Mouse (Mus musculus): ENCODE measurements around the gene Stat2. TPM values are rescaled to one million over a fixed set of nuclear protein-coding genes. Genes with fewer than 3 reads are reported as not detected.
"Not testable (repeated sequence)": the region's sequence is repeated elsewhere in the genome, so short reads cannot be mapped to it uniquely, and the experiment has no call there.

Stat2 gene
- polyA plus RNA-seq, 1 experiment from 2014 or later = 23.1 TPM

DNA sequence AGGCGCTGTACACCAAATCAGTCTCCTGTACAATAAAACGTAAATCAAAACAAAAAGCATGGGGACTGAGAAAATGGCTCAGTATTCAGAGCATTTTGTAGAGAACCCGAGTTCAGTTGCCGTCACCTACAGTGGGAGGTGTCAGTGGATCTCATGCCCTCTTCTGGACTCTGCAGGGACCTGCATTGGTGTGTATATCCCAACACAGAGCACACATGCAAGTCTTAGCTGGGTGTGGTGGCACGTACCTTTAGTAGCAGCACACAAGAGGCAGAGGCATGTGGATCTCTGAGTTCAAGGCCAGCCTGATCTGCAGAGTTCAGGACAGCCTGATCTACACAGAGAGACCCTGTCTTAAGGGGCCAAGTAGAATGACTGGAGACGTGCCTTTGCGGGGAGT lies 39.3 kb downstream of the Stat2 start:
- no peak overlapping the region for H3K4me3 ChIP-seq
- H3K9ac ChIP-seq = no peak overlapping the region
- H3K9me3 ChIP-seq (replicated peaks) = no peaks in the 10 kb centered on the region
- no peak for ATAC-seq (ENCODE audit: low FRiP score)
- H3K36me3 ChIP-seq = peaks cover 58% of the 10 kb centered on the region
- H3K4me1 ChIP-seq = peaks cover under 1% of the 10 kb centered on the region; the same call in 1 of the 2 replicates
- H3K27ac ChIP-seq = 0 out of 2 replicates have a peak overlapping the region, but pooled peaks have one; percentile 30
- no peak overlapping the region for H3K4me2 ChIP-seq (replicated peaks)
- 91% methylated on average over 7 of the region's 7 CpGs for WGBS
- H3K27me3 ChIP-seq = no peaks in the 10 kb centered on the region

DNA sequence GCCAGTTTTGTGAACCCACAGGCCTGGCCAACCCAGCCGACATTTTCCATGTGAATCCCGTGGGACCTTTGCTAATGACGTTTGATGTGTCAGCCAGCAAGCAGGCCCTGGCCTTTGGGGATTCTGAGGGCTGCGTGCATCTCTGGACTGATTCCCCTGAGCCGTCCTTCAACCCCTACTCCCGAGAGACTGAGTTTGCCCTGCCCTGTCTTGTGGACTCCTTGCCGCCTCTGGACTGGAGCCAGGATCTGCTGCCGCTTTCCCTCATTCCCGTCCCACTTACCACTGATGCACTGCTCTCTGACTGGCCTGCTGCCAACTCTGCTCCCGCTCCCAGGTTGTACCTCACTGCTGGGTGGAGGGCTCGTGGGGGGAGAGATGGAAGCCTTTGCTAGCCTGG lies 39.8 kb downstream of the Stat2 start:
- H3K36me3 ChIP-seq = peaks cover 63% of the 10 kb centered on the region
- no peak for ATAC-seq (ENCODE audit: low FRiP score)
- 75% methylated on average over 11 of the region's 11 CpGs for WGBS
- H3K4me3 ChIP-seq = no peak overlapping the region
- H3K9ac ChIP-seq = no peak overlapping the region
- peak overlapping the region; percentile 30; the same call in 1 of the 2 replicates for H3K27ac ChIP-seq
- no peaks in the 10 kb centered on the region for H3K9me3 ChIP-seq (replicated peaks)
- no peak overlapping the region for H3K4me2 ChIP-seq (replicated peaks)
- no peaks in the 10 kb centered on the region for H3K4me1 ChIP-seq
- H3K27me3 ChIP-seq = no peaks in the 10 kb centered on the region

DNA sequence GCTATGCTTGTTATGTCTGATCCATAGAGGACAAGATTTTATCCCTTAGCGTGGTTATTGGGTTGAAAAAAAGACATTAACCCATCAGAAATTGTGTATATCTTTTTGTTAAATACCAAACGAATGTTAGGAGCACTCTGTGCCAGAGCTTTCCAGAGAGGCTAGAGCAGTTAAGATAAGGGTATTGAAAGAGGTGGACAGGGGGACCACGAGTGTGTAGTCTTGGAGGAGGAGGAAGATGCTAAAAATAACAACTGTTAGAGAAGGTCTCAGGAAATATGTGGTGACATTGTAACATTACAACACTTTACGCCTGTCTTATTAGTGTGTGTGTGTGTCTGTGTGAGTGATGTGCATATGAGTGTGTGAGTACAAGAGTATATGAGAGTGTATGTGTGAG lies 40.5 kb downstream of the Stat2 start:
- no peak overlapping the region for H3K4me3 ChIP-seq
- H3K9me3 ChIP-seq (replicated peaks) = no peaks in the 10 kb centered on the region
- H3K36me3 ChIP-seq = peaks cover 71% of the 10 kb centered on the region
- ATAC-seq (ENCODE audit: low FRiP score) = no peak
- no peak overlapping the region for H3K9ac ChIP-seq
- H3K4me1 ChIP-seq = no peaks in the 10 kb centered on the region
- 93% methylated on average over 4 of the region's 4 CpGs for WGBS
- no peak overlapping the region for H3K27ac ChIP-seq
- no peaks in the 10 kb centered on the region for H3K27me3 ChIP-seq
- H3K4me2 ChIP-seq (replicated peaks) = no peak overlapping the region

DNA sequence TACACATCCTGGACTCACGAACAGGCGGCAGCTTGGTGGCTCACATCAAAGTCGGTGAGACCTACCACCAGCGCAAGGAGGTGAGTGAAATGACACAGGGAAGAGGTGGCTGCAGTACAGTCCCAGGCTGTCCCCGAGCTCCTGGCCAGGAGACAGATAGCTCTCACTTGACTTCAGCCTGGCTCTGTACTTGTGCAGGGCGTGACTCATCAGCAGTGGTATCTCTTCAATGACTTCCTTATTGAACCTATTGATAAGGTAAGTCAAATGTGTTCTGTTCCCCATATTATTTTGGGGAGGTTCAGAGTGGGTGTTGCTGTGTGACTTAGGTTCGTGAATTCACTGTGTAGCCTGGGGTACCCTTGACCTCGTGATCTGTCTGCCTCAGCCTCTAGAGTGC lies 45.2 kb downstream of the Stat2 start:
- peaks cover 85% of the 10 kb centered on the region for H3K36me3 ChIP-seq
- H3K4me2 ChIP-seq (replicated peaks) = no peak overlapping the region
- WGBS = 91% methylated on average over 8 of the region's 8 CpGs
- no peaks in the 10 kb centered on the region for H3K4me1 ChIP-seq
- H3K27me3 ChIP-seq = no peaks in the 10 kb centered on the region
- no peak overlapping the region for H3K4me3 ChIP-seq
- H3K27ac ChIP-seq = no peak overlapping the region
- no peak for ATAC-seq (ENCODE audit: low FRiP score)
- H3K9ac ChIP-seq = no peak overlapping the region
- H3K9me3 ChIP-seq (replicated peaks) = no peaks in the 10 kb centered on the region

DNA sequence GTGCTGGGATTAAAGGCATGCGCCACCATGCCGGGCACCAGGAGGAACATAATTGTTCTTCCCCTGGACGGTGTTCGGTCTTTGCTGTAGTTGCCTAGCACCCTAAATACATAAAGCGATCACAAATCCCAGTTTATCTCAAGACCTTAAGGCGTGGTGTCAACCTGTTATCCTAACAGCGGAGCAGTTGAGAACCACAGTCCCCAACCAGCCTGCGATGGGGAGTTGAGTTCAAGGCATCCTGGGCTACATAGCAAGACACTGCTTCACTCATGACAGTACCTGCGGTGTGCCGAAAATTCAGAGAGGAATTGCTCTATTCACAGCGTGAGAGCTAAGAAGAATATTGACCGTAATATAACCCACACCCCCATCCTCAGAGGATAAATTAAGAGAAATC lies 51.3 kb downstream of the Stat2 start:
- 61% methylated on average over 12 of the region's 12 CpGs for WGBS
- peak overlapping the region; percentile 45; the same call in 1 of the 2 replicates for H3K9ac ChIP-seq
- peak overlapping the region; percentile 76 for H3K4me2 ChIP-seq (replicated peaks)
- no peak for ATAC-seq (ENCODE audit: low FRiP score)
- H3K4me1 ChIP-seq = peaks cover 17% of the 10 kb centered on the region
- H3K27ac ChIP-seq = peak overlapping the region; percentile 44; the same call in 1 of the 2 replicates
- H3K9me3 ChIP-seq (replicated peaks) = no peaks in the 10 kb centered on the region
- H3K36me3 ChIP-seq = peaks cover 49% of the 10 kb centered on the region
- no peaks in the 10 kb centered on the region for H3K27me3 ChIP-seq
- peak overlapping the region; percentile 60; the same call in 1 of the 2 replicates for H3K4me3 ChIP-seq

DNA sequence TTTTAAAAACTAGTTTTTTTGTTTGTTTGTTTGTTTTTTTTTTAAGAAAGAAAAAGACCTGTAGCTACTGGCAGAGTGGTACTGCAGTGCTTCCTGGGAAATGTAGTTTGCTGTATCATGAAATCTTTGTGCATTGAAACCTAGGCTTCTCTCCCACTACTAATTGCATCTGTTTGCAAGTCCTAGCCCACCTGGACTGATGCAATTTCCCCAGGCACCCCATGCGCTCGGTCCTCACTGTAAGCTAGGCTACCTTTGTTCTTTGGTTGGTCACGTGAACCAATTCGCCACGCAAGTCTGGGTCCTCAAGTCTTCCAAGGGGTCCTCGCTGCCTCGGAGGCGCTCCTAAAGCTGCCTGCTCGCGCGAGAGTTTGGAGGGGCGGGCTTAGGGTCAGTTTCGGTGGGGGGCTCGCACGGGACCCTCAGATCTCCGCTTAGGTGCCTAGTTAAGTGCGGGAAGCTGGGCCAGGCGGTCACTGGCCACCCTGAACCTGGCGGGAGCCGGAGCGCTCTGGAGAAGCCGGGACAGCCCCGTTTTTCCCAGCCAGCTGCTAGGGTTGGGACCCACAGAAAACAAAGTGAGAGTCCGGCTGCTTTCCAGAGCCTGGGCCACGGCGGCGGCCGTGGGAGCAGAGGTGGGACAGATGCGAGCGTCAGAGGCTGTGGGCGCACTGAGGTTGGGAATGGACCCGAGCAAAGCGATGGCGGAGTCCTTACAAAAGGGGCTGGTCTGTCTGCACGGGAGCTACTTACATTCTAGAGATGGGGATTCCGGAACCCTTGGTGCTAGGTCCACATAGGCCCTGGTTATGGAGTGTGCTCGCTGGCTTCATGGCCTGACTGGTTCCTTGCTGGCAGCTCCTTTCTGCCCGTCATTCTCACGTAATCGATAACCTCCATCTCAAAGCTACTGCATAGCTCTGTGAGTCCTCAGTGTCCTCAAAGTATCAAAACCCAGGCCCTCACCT lies 52.1 kb downstream of the Stat2 start, which contains the start of gene Cnpy2:
Cnpy2 (plus strand) TSS at position 319 of the 968 bp plus-strand sequence.
- under 1% methylated on average over 38 of the region's 40 CpGs for WGBS
- Histone ChIP-seq H3K9me3 (replicated peaks) (no peaks in the 10 kb centered on the region), H3K27me3 (no peaks in the 10 kb centered on the region), H3K4me1 (peaks cover 17% of the 10 kb centered on the region), H3K4me2 (replicated peaks) (peak within 1 kb of the TSS; percentile 76), H3K4me3 (peak within 1 kb of the TSS; percentile 60), H3K27ac (peak within 1 kb of the TSS; percentile 95), H3K36me3 (peaks cover 50% of the 10 kb centered on the region), H3K9ac (peak within 1 kb of the TSS; percentile 82)
- peak; percentile 97 for ATAC-seq (ENCODE audit: low FRiP score)

- Histone ChIP-seq H3K4me2 (replicated peaks) (peak overlapping the region; percentile 76), H3K36me3 (peaks cover 50% of the 10 kb centered on the region), H3K9ac (peak overlapping the region; percentile 82), H3K9me3 (replicated peaks) (no peaks in the 10 kb centered on the region), H3K27me3 (no peaks in the 10 kb centered on the region), H3K27ac (peak overlapping the region; percentile 95), H3K4me1 (peaks cover 17% of the 10 kb centered on the region), H3K4me3 (peak overlapping the region; percentile 60)
- WGBS = 87% methylated on average over 8 of the region's 8 CpGs
- ATAC-seq (ENCODE audit: low FRiP score) = no peak
Observed at GRCm38 (mm10) chr10:128323516-128323915, 53.2 kb downstream of the Stat2 start.

DNA sequence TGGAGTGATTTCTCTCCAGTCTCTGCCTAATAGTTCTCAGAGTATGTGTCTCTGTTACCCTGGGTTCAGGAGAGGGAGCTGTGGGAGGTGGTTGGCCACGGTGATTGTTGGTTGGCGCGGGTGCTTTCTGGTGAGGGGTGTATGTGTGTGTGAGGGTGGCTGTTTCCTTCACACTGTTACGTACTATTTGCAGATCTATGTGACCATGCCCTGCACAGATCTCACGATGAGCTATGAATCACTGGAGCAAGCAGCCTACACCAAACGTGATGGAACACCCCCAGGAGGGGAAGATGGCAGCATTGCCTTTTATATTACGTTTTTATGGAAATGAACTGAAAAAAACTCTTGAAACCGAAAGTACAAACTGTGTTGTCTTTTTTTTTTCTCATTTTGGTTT lies 56.5 kb downstream of the Stat2 start:
- Histone ChIP-seq H3K4me3 (no peak overlapping the region), H3K27ac (no peak overlapping the region), H3K9ac (no peak overlapping the region), H3K4me1 (peaks cover 13% of the 10 kb centered on the region), H3K9me3 (replicated peaks) (no peaks in the 10 kb centered on the region), H3K36me3 (peaks cover 44% of the 10 kb centered on the region), H3K4me2 (replicated peaks) (no peak overlapping the region), H3K27me3 (no peaks in the 10 kb centered on the region)
- WGBS = 93% methylated on average over 8 of the region's 8 CpGs
- no peak for ATAC-seq (ENCODE audit: low FRiP score)

GRCm38 (mm10) chr10:128327610-128328009 lies 57.3 kb downstream of the Stat2 start:
- no peak overlapping the region for H3K4me2 ChIP-seq (replicated peaks)
- no peak for ATAC-seq (ENCODE audit: low FRiP score)
- no peak overlapping the region for H3K9ac ChIP-seq
- WGBS = 92% methylated on average over 10 of the region's 10 CpGs
- peaks cover 13% of the 10 kb centered on the region for H3K4me1 ChIP-seq
- no peaks in the 10 kb centered on the region for H3K9me3 ChIP-seq (replicated peaks)
- H3K27me3 ChIP-seq = no peaks in the 10 kb centered on the region
- no peak overlapping the region for H3K4me3 ChIP-seq
- peaks cover 44% of the 10 kb centered on the region for H3K36me3 ChIP-seq
- H3K27ac ChIP-seq = no peak overlapping the region

GRCm38 (mm10) chr10:128332358-128333249 lies 62.2 kb downstream of the Stat2 start:
- WGBS = 82% methylated on average over 6 of the region's 6 CpGs
- not testable (repeated sequence) for ATAC-seq (ENCODE audit: low FRiP score); H3K4me2 ChIP-seq (replicated peaks)

GRCm38 (mm10) chr10:128335582-128335981 lies 65.2 kb downstream of the Stat2 start:
- Histone ChIP-seq H3K27me3 (no peaks in the 10 kb centered on the region), H3K36me3 (no peaks in the 10 kb centered on the region), H3K4me2 (replicated peaks) (no peak overlapping the region), H3K4me1 (peaks cover 21% of the 10 kb centered on the region), H3K27ac (no peak overlapping the region), H3K9ac (no peak overlapping the region), H3K4me3 (no peak overlapping the region), H3K9me3 (replicated peaks) (no peaks in the 10 kb centered on the region)
- WGBS = 3% methylated on average over 4 of the region's 4 CpGs
- no peak for ATAC-seq (ENCODE audit: low FRiP score)

More at GRCm38 (mm10) chr10:128332358-128333249, 62.2 kb downstream of the Stat2 start:
- H3K4me1 ChIP-seq; H3K4me3 ChIP-seq; H3K27ac ChIP-seq; H3K9me3 ChIP-seq (replicated peaks); H3K9ac ChIP-seq; H3K27me3 ChIP-seq: not testable (repeated sequence)
- peaks cover 22% of the 10 kb centered on the region for H3K36me3 ChIP-seq

DNA sequence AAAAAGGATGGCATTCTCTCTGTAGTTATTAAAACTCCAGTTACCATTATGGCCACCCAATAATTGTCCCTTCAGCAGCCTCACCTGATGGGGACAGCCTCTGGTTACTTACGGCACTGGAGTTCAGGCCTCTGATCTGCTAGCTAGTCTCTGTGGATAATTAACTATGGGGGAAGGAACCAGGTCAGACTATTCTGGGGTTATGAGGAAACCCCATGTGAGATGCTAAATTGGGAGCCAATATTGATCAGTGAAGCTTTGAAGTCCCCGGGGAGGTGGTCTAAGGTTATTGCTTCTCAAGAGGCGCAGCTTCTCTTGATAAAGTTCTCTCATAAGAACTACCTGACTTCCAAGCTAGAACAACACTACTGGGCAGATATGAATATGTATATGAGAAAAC lies 65.8 kb downstream of the Stat2 start:
- no peaks in the 10 kb centered on the region for H3K9me3 ChIP-seq (replicated peaks)
- no peak for ATAC-seq (ENCODE audit: low FRiP score)
- H3K27me3 ChIP-seq = no peaks in the 10 kb centered on the region
- H3K4me1 ChIP-seq = peaks cover 21% of the 10 kb centered on the region
- H3K9ac ChIP-seq = no peak overlapping the region
- H3K4me3 ChIP-seq = no peak overlapping the region
- 98% methylated on average over 3 of the region's 3 CpGs for WGBS
- no peak overlapping the region; the same call in 1 of the 2 replicates for H3K4me2 ChIP-seq (replicated peaks)
- H3K27ac ChIP-seq = no peak overlapping the region
- H3K36me3 ChIP-seq = no peaks in the 10 kb centered on the region
